Mouse (Mus musculus): ENCODE results near the gene Atad1. TPM values are rescaled to one million over a fixed set of nuclear protein-coding genes. Genes with fewer than 3 reads are reported as not detected.
"Not testable (repeated sequence)": the region's sequence is repeated elsewhere in the genome, so short reads cannot be mapped to it uniquely, and the experiment has no call there.

Gene Atad1
- polyA plus RNA-seq, 1 experiment, result 14.8 TPM

DNA sequence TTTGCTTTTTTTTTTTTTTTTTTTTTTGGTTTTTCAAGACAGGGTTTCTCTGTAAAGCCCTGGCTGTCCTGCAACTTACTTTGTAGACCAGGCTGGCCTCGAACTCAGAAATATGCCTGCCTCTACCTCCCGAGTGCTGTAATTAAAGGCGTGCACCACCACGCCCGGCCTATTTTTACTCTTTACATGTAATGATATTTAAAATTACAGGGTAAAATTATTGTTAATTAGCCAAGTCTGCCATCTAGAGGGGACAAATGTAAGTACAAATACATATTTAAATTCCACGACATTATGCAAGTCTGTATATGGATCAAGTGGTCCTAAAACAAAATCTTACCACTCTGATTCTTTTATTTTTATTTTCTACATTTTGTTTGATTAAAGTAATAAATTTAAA is 49.9 kb downstream of the Atad1 start:
- no peak overlapping the region for H3K4me3 ChIP-seq
- no peaks in the 10 kb centered on the region for H3K27me3 ChIP-seq (ENCODE audit: control insufficient read depth, insufficient read depth, insufficient read length)
- no peak overlapping the region for H3K4me2 ChIP-seq (ENCODE audit: low read depth)
- peaks cover 40% of the 10 kb centered on the region for H3K36me3 ChIP-seq (ENCODE audit: control insufficient read depth, insufficient read depth)
- H3ac ChIP-seq (ENCODE audit: control insufficient read depth, insufficient read length), result no peak overlapping the region
- H3K79me2 ChIP-seq (ENCODE audit: control insufficient read depth, insufficient read depth), result no peaks in the 10 kb centered on the region
- TF ChIP-seq REST (IDR thresholded peaks at IDR 0.05; ENCODE audit: insufficient read depth, insufficient read length) (no peak), MYOD1 (IDR thresholded peaks at IDR 0.05; ENCODE audit: control insufficient read depth in 1 of 3, insufficient read length in 2 of 3, low read depth in 2 of 3) (no peak)

DNA sequence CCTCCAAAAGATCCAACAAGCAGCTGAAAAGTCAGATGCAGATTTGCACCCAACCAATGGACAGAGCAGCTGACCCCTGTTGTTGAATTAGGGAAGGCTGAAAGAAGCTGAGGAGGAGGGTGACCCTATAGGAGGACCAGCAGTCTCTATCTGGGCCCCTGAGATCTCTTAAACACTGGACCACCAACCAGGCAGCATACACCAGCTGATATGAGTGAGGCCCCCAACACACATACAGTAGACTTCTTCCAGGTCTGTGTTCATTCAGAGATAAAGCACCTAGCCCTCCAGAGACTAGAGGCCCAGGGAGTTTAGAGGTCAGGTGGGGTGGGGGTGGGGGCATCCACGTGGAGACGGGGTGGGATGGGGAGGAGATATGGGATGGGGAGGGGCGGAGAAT is 51.4 kb downstream of the Atad1 start:
- peaks cover 38% of the 10 kb centered on the region for H3K36me3 ChIP-seq (ENCODE audit: control insufficient read depth, insufficient read depth)

GRCm38 (mm10) chr19:32687721-32688120 is 51.9 kb downstream of the Atad1 start:
- H3K4me2 ChIP-seq (ENCODE audit: low read depth), result no peak overlapping the region
- no peak overlapping the region for H3ac ChIP-seq (ENCODE audit: control insufficient read depth, insufficient read length)
- no peak overlapping the region for H3K4me3 ChIP-seq
- no peaks in the 10 kb centered on the region for H3K27me3 ChIP-seq (ENCODE audit: control insufficient read depth, insufficient read depth, insufficient read length)
- TF ChIP-seq POLR2AphosphoS2 (IDR thresholded peaks at IDR 0.05; ENCODE audit: insufficient read length, low read depth) (no peak), MYOD1 (IDR thresholded peaks at IDR 0.05; ENCODE audit: control insufficient read depth in 1 of 3, insufficient read length in 2 of 3, low read depth in 2 of 3) (no peak), E2F4 (IDR thresholded peaks at IDR 0.05; ENCODE audit: insufficient read depth) (no peak), REST (IDR thresholded peaks at IDR 0.05; ENCODE audit: insufficient read depth, insufficient read length) (no peak), MAX (IDR thresholded peaks at IDR 0.05; ENCODE audit: low read depth) (no peak), SRF (IDR thresholded peaks at IDR 0.05; ENCODE audit: control insufficient read depth, insufficient read length, low read depth) (no peak), USF1 (IDR thresholded peaks at IDR 0.05; ENCODE audit: low read depth) (no peak), TCF3 (IDR thresholded peaks at IDR 0.05; ENCODE audit: insufficient read length, low read depth) (no peak), MYOG (IDR thresholded peaks at IDR 0.05; ENCODE audit: control insufficient read depth in 1 of 3, insufficient read depth in 1 of 3, insufficient read length in 2 of 3, low read depth in 2 of 3) (no peak), POLR2A (IDR thresholded peaks at IDR 0.05; ENCODE audit: insufficient read length, low read depth) (no peak), TCF12 (IDR thresholded peaks at IDR 0.05; ENCODE audit: insufficient read depth, poor library complexity, severe bottlenecking) (no peak), CEBPB (IDR thresholded peaks at IDR 0.05; ENCODE audit: insufficient read depth, poor library complexity, severe bottlenecking) (no peak)
- no peaks in the 10 kb centered on the region for H3K79me2 ChIP-seq (ENCODE audit: control insufficient read depth, insufficient read depth)
- H3K36me3 ChIP-seq (ENCODE audit: control insufficient read depth, insufficient read depth), result peaks cover 33% of the 10 kb centered on the region

More for the DNA sequence above, 51.4 kb downstream of the Atad1 start:
- H3K4me2 ChIP-seq (ENCODE audit: low read depth); H3K27me3 ChIP-seq (ENCODE audit: control insufficient read depth, insufficient read depth, insufficient read length); H3K4me3 ChIP-seq; H3ac ChIP-seq (ENCODE audit: control insufficient read depth, insufficient read length); H3K79me2 ChIP-seq (ENCODE audit: control insufficient read depth, insufficient read depth): not testable (repeated sequence)

- Histone ChIP-seq H3K4me2 (ENCODE audit: low read depth) (no peak overlapping the region), H3K79me2 (ENCODE audit: control insufficient read depth, insufficient read depth) (no peaks in the 10 kb centered on the region), H3ac (ENCODE audit: control insufficient read depth, insufficient read length) (no peak overlapping the region), H3K4me3 (no peak overlapping the region), H3K27me3 (ENCODE audit: control insufficient read depth, insufficient read depth, insufficient read length) (no peaks in the 10 kb centered on the region), H3K36me3 (ENCODE audit: control insufficient read depth, insufficient read depth) (peaks cover 50% of the 10 kb centered on the region)
- TF ChIP-seq REST (IDR thresholded peaks at IDR 0.05; ENCODE audit: insufficient read depth, insufficient read length), result no peak
- TF ChIP-seq TCF3 (IDR thresholded peaks at IDR 0.05; ENCODE audit: insufficient read length, low read depth), result no peak
- no peak for TF ChIP-seq TCF12 (IDR thresholded peaks at IDR 0.05; ENCODE audit: insufficient read depth, poor library complexity, severe bottlenecking)
Measured at GRCm38 (mm10) chr19:32683081-32683480, 56.5 kb downstream of the Atad1 start.

GRCm38 (mm10) chr19:32680894-32681293 is 58.7 kb downstream of the Atad1 start:
- H3K27me3 ChIP-seq (ENCODE audit: control insufficient read depth, insufficient read depth, insufficient read length), result no peaks in the 10 kb centered on the region
- TF ChIP-seq TCF3 (IDR thresholded peaks at IDR 0.05; ENCODE audit: insufficient read length, low read depth), result no peak
- no peak for TF ChIP-seq CEBPB (IDR thresholded peaks at IDR 0.05; ENCODE audit: insufficient read depth, poor library complexity, severe bottlenecking)
- no peak for TF ChIP-seq MAX (IDR thresholded peaks at IDR 0.05; ENCODE audit: low read depth)
- no peak for TF ChIP-seq E2F4 (IDR thresholded peaks at IDR 0.05; ENCODE audit: insufficient read depth)
- no peak for TF ChIP-seq USF1 (IDR thresholded peaks at IDR 0.05; ENCODE audit: low read depth)
- no peak for TF ChIP-seq MYOG (IDR thresholded peaks at IDR 0.05; ENCODE audit: control insufficient read depth in 1 of 3, insufficient read depth in 1 of 3, insufficient read length in 2 of 3, low read depth in 2 of 3)
- TF ChIP-seq MYOD1 (IDR thresholded peaks at IDR 0.05; ENCODE audit: control insufficient read depth in 1 of 3, insufficient read length in 2 of 3, low read depth in 2 of 3), result no peak
- no peak for TF ChIP-seq TCF12 (IDR thresholded peaks at IDR 0.05; ENCODE audit: insufficient read depth, poor library complexity, severe bottlenecking)
- no peak for TF ChIP-seq POLR2AphosphoS2 (IDR thresholded peaks at IDR 0.05; ENCODE audit: insufficient read length, low read depth)
- TF ChIP-seq SRF (IDR thresholded peaks at IDR 0.05; ENCODE audit: control insufficient read depth, insufficient read length, low read depth), result no peak
- TF ChIP-seq POLR2A (IDR thresholded peaks at IDR 0.05; ENCODE audit: insufficient read length, low read depth), result no peak
- TF ChIP-seq REST (IDR thresholded peaks at IDR 0.05; ENCODE audit: insufficient read depth, insufficient read length), result no peak
- H3K4me3 ChIP-seq, result no peak overlapping the region
- H3K4me2 ChIP-seq (ENCODE audit: low read depth), result no peak overlapping the region
- H3ac ChIP-seq (ENCODE audit: control insufficient read depth, insufficient read length), result no peak overlapping the region
- H3K36me3 ChIP-seq (ENCODE audit: control insufficient read depth, insufficient read depth), result peaks cover 47% of the 10 kb centered on the region
- H3K79me2 ChIP-seq (ENCODE audit: control insufficient read depth, insufficient read depth), result no peaks in the 10 kb centered on the region

GRCm38 (mm10) chr19:32675766-32676165 is 63.8 kb downstream of the Atad1 start:
- no peak for TF ChIP-seq TCF3 (IDR thresholded peaks at IDR 0.05; ENCODE audit: insufficient read length, low read depth)
- no peak for TF ChIP-seq POLR2A (IDR thresholded peaks at IDR 0.05; ENCODE audit: insufficient read length, low read depth)
- no peak for TF ChIP-seq MYOD1 (IDR thresholded peaks at IDR 0.05; ENCODE audit: control insufficient read depth in 1 of 3, insufficient read length in 2 of 3, low read depth in 2 of 3)
- TF ChIP-seq MYOG (IDR thresholded peaks at IDR 0.05; ENCODE audit: control insufficient read depth in 1 of 3, insufficient read depth in 1 of 3, insufficient read length in 2 of 3, low read depth in 2 of 3), result no peak
- TF ChIP-seq MAX (IDR thresholded peaks at IDR 0.05; ENCODE audit: low read depth), result no peak
- no peak for TF ChIP-seq USF1 (IDR thresholded peaks at IDR 0.05; ENCODE audit: low read depth)
- TF ChIP-seq REST (IDR thresholded peaks at IDR 0.05; ENCODE audit: insufficient read depth, insufficient read length), result no peak
- TF ChIP-seq CEBPB (IDR thresholded peaks at IDR 0.05; ENCODE audit: insufficient read depth, poor library complexity, severe bottlenecking), result no peak
- TF ChIP-seq POLR2AphosphoS2 (IDR thresholded peaks at IDR 0.05; ENCODE audit: insufficient read length, low read depth), result no peak
- no peak for TF ChIP-seq E2F4 (IDR thresholded peaks at IDR 0.05; ENCODE audit: insufficient read depth)
- TF ChIP-seq SRF (IDR thresholded peaks at IDR 0.05; ENCODE audit: control insufficient read depth, insufficient read length, low read depth), result no peak
- TF ChIP-seq TCF12 (IDR thresholded peaks at IDR 0.05; ENCODE audit: insufficient read depth, poor library complexity, severe bottlenecking), result no peak
- Histone ChIP-seq H3ac (ENCODE audit: control insufficient read depth, insufficient read length) (no peak overlapping the region), H3K36me3 (ENCODE audit: control insufficient read depth, insufficient read depth) (peaks cover 47% of the 10 kb centered on the region), H3K4me3 (no peak overlapping the region), H3K27me3 (ENCODE audit: control insufficient read depth, insufficient read depth, insufficient read length) (no peaks in the 10 kb centered on the region), H3K79me2 (ENCODE audit: control insufficient read depth, insufficient read depth) (no peaks in the 10 kb centered on the region), H3K4me2 (ENCODE audit: low read depth) (no peak overlapping the region)

DNA sequence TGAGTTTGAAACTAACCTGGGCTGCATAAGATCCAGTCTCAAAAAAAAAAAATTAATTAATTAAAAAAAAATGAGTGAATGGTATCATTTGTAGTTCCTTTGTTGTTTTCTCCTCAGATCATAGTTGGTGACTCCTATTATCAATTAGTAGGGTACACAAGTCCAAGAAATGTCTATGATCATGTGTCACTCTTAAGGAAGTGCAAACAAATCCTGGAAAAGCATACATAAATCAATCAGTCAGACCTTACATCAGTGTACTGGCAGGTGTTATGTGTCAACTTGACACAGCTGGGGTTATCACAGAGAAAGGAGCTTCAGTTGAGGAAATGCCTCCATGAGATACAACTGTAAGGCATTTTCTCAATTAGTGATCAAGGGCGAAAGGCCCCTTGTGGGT is 71.8 kb downstream of the Atad1 start:
- not testable (repeated sequence) for H3K36me3 ChIP-seq (ENCODE audit: control insufficient read depth, insufficient read depth); H3K27me3 ChIP-seq (ENCODE audit: control insufficient read depth, insufficient read depth, insufficient read length); H3ac ChIP-seq (ENCODE audit: control insufficient read depth, insufficient read length); H3K4me2 ChIP-seq (ENCODE audit: low read depth); H3K4me3 ChIP-seq; H3K79me2 ChIP-seq (ENCODE audit: control insufficient read depth, insufficient read depth)

Measured in myocyte (in vitro differentiated cells).